Mouse (Mus musculus) kidney, postnatal 14 days (tissue): ENCODE results near the gene Hes3.

Experiments used
- DNase-seq: peaks from one replicate; pipeline ENCODE4 v3.0.0; 2022; ENCODE audit warnings: mixed read lengths

The Hes3 gene

DNA sequence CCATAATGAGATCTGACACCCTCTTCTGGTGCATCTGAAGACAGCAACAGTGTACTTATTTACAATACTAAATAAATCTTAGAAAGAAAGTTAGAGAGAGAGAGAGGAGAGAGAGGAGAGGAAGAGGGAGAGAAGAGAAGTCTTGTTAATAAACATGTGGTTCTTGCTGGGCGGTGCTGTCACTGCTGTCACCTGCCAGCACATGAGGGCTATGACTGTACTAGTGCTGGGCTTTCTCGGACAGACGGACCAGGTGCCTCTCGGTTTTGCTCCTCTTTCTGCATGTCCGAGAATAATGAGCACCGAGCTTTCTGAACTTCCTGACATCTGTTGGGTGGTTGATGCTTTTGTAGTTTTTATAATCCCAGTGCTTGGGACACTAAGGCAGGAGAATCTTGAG lies 40.8 kb downstream of the Hes3 start:
- DNase-seq = no peak

DNA sequence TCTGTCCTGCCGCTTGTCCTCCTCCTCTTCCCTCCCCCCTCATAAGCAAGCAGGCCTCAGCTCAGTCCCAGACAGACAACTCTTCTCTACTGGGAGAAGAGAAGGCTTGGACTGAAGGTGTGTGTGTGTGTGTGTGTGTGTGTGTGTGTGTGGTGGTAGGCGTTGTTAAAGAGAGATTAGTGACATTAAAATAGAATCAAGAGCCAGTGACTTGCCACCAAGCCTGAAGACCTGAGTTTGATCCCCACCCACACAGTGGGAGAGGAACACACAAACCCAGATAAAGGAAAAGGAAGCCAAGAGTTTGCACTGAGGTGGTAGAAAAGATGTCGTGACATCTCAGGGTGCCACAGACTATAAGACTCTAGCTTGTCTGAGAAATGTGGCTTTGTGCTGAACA lies 44.3 kb downstream of the Hes3 start:
- DNase-seq = no peak

DNA sequence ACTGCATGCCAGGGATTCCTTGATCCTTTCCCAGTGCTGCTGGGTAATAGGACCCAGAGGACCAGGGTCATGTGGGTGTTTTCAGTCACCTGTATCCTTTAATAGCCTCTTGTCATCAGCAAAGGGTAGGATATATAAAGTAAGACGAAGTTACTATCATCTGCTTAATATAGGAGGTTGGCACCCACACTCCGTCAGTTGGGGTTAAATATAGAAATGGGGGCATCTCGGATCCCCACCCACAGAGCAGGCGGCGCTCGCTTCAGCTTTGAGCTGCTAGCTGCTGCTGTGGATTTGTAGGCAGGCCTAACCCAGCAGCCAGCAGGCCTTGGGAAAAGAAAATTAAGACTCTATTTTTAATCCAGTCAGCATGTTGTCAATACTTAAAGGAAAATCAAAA lies 45.5 kb downstream of the Hes3 start:
- no peak for DNase-seq

DNA sequence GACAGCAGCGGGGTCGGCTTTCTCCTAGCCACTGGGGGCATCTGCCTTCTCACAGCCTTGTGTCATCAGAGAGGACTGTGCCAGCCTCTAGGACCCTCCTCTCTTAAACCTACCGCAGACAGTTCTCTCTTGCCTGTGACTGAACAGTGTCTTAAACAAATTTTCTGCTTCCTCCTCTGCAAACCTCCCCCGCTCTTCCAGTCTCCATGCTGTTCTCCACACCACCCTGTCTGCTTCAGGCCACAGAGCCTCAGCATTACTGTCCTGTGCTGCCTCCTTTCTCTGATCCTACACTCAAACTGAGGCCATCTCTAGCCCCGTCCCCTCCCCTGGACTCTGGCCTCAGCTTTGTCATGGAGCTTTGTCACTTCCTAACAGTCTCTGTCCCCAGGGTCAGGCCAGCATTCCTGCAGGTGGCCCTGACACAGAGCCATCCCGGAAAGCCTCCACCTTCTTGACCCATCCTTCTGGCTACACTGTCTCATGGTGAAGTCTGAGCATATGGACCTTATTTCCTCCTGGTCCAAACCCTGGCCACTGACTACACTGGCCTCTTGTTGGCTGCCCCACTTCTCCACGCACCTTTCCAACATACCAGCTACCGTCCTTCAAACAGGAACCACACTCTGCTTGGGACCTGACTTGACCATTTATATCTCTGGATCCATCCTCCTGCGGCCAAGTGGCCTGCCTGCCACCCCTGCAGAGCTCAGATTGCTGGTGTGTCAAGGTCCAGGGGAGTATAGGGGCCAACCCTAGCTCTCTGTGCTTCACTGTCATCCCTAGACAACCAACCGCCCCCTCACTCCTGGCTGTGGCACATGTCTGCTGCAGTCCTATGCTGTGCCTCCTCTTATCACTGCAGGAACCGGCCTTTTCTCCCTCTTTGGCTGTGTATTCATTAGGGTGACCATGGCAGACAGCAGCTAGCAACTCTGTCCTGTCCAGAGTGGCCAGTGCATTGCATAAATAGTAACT lies 46.6 kb downstream of the Hes3 start:
- DNase-seq = no peak

DNA sequence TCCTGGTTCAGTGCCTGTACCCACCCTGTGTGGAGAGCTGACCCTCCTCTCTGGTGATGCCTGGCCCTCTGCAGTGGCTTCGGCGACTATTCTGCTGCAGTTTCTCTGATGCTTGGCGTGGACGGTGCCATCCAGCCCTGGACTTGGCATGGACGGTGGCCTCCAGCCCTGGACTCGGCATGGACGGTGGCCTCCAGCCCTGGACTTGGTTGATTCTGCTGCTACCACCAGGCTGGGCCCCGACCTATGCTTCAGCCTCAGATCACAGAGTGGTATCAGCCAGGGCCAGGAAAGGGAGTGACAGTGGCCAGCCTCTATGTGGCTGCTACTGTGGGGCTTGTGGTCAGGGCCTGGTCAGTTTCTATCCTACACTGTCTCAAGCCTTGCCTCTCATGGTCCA lies 47.5 kb downstream of the Hes3 start:
- no peak for DNase-seq

DNA sequence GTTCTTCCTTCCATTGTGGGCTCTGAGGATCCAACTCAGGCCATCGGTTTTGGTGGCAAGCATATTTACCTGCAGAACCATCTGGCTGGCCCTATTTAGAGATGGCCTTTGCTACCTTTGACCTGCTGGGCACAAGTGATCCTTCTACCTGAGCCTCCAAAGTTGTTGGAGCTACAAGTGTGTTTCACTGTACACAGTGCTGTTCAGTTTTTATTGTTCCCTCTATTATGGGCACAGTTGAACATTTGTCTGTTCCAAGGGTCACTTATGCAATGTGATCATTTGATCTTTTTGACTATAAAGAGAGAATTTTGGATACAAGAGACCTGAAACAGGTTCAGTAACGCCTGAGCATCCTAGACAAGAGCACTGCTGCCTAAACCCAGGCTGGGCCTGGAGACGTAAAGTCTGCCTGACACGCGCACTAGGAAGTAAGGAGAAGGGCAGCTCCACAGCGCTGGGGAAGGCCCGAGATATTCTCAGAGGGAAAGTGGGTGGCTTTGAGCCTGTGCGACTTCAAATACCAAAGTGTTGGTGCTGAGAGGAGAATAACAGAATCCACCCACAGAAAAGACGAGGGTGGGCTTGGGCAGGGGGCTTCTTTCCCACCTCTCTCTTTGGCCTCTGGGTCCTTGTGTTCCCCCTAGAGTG lies 48.1 kb downstream of the Hes3 start:
- DNase-seq = no peak

DNA sequence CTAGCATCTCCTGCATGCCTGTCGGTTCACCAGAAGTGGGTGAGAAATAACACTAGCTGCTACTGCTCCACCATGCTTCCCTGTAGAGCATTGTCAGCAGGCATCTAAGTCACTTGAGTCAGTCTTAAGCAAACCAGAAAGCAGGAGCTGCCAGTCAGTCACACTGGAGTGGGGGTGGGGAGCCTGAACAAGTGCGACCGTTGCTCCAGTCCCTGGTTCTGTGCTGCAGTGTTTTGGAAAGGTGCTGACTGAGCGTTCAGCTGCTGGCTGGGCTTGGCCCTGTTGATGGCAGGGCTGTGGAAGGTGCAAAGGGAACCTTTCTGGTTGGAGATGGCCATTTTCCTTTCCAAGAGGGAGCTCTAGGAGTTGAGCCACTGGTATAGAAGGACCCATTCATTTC lies 51.5 kb downstream of the Hes3 start:
- DNase-seq = no peak
